Mouse (Mus musculus): ENCODE results near the gene Il20rb. TPM values are rescaled to one million over a fixed set of nuclear protein-coding genes. Genes with fewer than 3 reads are reported as not detected.

The Il20rb gene
- polyA plus RNA-seq, 1 experiment from 2014 or later, result 0.37 TPM

DNA sequence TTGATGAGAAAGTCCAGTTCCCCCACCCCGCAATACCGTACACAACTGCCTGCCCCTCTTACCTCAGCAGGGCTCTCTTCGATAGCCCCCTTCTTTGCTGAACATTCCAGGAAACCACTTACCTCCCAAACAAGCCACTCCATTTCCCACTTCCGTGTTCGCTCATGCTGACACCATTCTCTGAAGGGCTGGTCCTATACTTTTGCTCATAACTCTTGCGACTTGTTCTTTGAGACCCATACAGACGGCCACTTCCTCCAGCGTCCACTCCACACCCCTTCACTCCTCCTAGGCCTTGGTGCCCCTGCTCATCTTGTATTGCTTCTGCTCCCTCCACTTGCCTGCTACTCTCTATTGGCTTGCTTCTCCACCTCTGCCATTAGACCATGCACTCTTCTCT is 67.5 kb downstream of the Il20rb start:
- 49% methylated on average over 8 of the region's 8 CpGs for WGBS (ENCODE audit: insufficient replicate concordance)
- H3K4me1 ChIP-seq (replicated peaks), result no peaks in the 10 kb centered on the region
- no peak overlapping the region for H3K27ac ChIP-seq
- H3K27me3 ChIP-seq, result no peaks in the 10 kb centered on the region
- H3K9me3 ChIP-seq (replicated peaks), result no peaks in the 10 kb centered on the region
- H3K4me3 ChIP-seq (replicated peaks), result no peak overlapping the region
- no peak overlapping the region for H3K4me2 ChIP-seq
- ATAC-seq (ENCODE audit: low read depth) (no peak), DNase-seq (no peak)
- H3K36me3 ChIP-seq, result no peaks in the 10 kb centered on the region
- H3K9ac ChIP-seq, result no peak overlapping the region

DNA sequence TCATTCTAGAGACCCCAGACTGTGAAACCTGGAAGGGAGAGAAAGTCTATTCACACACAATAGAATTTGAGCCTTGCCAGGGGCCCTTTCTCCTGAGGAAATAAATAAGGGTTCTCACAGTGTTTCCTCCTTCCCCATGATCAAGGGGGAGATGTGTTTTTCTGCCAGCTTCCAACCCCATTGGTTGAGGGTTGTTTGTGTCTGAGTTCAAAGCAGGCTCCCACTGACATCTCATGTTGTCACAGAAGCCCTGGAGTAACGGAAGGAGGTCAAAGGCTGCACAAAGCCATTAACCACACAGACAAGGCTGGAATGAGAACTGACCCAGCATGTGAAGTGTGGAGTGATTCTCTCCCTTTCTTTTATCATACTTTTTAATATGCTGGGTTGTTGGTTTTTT is 69.8 kb downstream of the Il20rb start:
- Histone ChIP-seq H3K4me2 (no peak overlapping the region), H3K36me3 (no peaks in the 10 kb centered on the region), H3K27ac (no peak overlapping the region), H3K4me3 (replicated peaks) (no peak overlapping the region), H3K9me3 (replicated peaks) (no peaks in the 10 kb centered on the region), H3K27me3 (no peaks in the 10 kb centered on the region), H3K4me1 (replicated peaks) (no peaks in the 10 kb centered on the region), H3K9ac (no peak overlapping the region)
- 70% methylated on average over 1 of the region's 1 CpGs for WGBS (ENCODE audit: insufficient replicate concordance)
- DNase-seq (no peak), ATAC-seq (ENCODE audit: low read depth) (no peak)

DNA sequence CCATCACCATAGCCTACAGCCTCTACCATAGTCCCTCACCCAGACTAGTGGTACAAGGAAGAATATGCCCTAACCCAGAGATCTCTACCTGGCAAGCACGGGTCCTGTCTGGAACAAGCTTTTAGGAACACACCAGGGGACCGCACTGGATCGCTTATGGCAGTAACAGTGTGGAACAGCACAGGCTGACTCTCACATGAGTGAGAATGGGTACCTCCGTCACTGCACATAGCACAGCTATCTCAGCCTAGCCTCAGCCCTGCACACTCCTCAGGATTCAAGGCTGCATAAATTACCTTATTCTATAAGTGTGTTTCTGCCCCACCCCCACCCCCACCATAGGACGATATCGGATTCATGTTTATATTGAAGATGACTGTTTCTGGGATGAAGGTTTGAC is 70.3 kb downstream of the Il20rb start:
- Histone ChIP-seq H3K9ac (no peak overlapping the region), H3K4me2 (no peak overlapping the region), H3K4me1 (replicated peaks) (no peaks in the 10 kb centered on the region), H3K4me3 (replicated peaks) (no peak overlapping the region), H3K9me3 (replicated peaks) (no peaks in the 10 kb centered on the region), H3K27ac (no peak overlapping the region), H3K36me3 (no peaks in the 10 kb centered on the region), H3K27me3 (no peaks in the 10 kb centered on the region)
- DNase-seq (no peak), ATAC-seq (ENCODE audit: low read depth) (no peak)
- WGBS (ENCODE audit: insufficient replicate concordance), result 75% methylated on average over 6 of the region's 6 CpGs

DNA sequence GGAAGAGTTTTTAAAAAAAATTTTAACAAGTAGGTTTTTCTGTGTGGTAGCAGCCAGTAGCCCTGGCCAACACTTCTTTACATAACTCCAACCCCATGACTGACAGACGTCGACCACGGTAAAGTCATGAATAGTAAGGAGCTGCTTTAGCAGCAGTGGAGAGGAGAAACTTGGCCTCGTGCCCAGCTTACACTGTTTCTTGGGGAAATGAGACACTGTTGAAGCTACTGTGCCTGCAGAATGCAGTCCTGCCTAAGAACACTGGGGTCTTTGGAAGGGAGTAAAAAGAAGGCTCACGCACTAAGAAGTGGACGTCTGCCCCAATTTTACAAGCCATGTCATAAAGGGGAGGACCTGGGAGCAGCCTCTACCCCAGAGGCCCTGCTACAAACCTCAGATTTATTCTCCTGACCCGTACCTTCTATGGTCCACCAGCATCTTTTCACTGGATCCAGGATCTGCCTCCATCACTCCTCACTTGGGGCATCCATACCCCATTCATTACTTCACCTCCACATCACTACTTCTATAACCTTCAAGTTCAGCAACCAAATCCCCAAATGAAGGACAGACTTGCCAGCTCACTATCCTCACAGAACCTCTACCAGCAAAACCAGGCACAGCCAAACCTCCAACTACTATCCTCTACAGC is 71.1 kb downstream of the Il20rb start:
- WGBS (ENCODE audit: insufficient replicate concordance), result 58% methylated on average over 7 of the region's 7 CpGs
- no peak overlapping the region for H3K9ac ChIP-seq
- DNase-seq (no peak), ATAC-seq (ENCODE audit: low read depth) (no peak)
- no peak overlapping the region for H3K4me2 ChIP-seq
- no peaks in the 10 kb centered on the region for H3K9me3 ChIP-seq (replicated peaks)
- H3K4me3 ChIP-seq (replicated peaks), result no peak overlapping the region
- H3K27me3 ChIP-seq, result no peaks in the 10 kb centered on the region
- no peaks in the 10 kb centered on the region for H3K4me1 ChIP-seq (replicated peaks)
- H3K36me3 ChIP-seq, result no peaks in the 10 kb centered on the region
- H3K27ac ChIP-seq, result no peak overlapping the region

Other genes with a start within 250 kb of the Il20rb start
- 24.8 and 32.3 TPM in 2 replicates for gene Nck1, start 59.3 kb upstream of the Il20rb start, polyA plus RNA-seq (2015; fragmentation: Nextera tagmentation; extraction: Ambion mirVana)
- gene Slc35g2, start 84.3 kb upstream of the Il20rb start, polyA plus RNA-seq (2015; fragmentation: Nextera tagmentation; extraction: Ambion mirVana), result 0.91 and 1.4 TPM in 2 replicates
- 20.0 and 25.5 TPM in 2 replicates for gene Stag1, start 111.0 kb upstream of the Il20rb start, polyA plus RNA-seq (2015; fragmentation: Nextera tagmentation; extraction: Ambion mirVana)